Mouse (Mus musculus) stomach, postnatal 0 days (tissue): ENCODE measurements around the gene Elp4. TPM values are rescaled to one million over a fixed set of nuclear protein-coding genes. Genes with fewer than 3 reads are reported as not detected.
A peak's percentile ranks its signal among the peaks of the same experiment; 100 is the strongest.

Experiments
- ATAC-seq: fragments of 200-750 bp; cut with Nextera tagmentation; 2 replicates; pipeline ENCODE4 v1.8.0; 2017; ENCODE audit not compliant: low FRiP score, low TSS enrichment
- DNase-seq: peaks from one replicate; pipeline ENCODE4 v3.0.0-alpha.2; 2016; ENCODE audit warnings: low spot score
- H3K27ac ChIP-seq: fragments of 300-500 bp; sonication (generic); replicated peaks from 2 replicates; pipeline ENCODE4 v1.5.1; 2014; ENCODE audit warnings: mild to moderate bottlenecking, control low read depth
- H3K27me3 ChIP-seq: fragments of 300-500 bp; sonication (generic); 2 replicates; pipeline ENCODE4 v1.6.1; 2014; ENCODE audit warnings: low read length; ENCODE audit not compliant: control insufficient read depth, insufficient read depth
- H3K36me3 ChIP-seq: fragments of 300-500 bp; sonication (generic); 2 replicates; pipeline ENCODE4 v1.6.1; 2014; ENCODE audit warnings: low read length, mixed read lengths; ENCODE audit not compliant: control insufficient read depth, insufficient read depth
- H3K4me1 ChIP-seq: fragments of 300-500 bp; sonication (generic); replicated peaks from 2 replicates; pipeline ENCODE4 v1.6.1; 2014; ENCODE audit warnings: antibody characterized with exemption; ENCODE audit not compliant: control insufficient read depth, insufficient read depth
- H3K4me2 ChIP-seq: fragments of 300-500 bp; sonication (generic); replicated peaks from 2 replicates; pipeline ENCODE4 v1.6.1; 2014; ENCODE audit warnings: low read depth, mild to moderate bottlenecking, control low read depth, moderate library complexity
- H3K4me3 ChIP-seq: fragments of 300-500 bp; sonication (generic); 2 replicates; pipeline ENCODE4 v1.5.1; 2014; ENCODE audit warnings: low read depth, low read length, control low read depth
- H3K9ac ChIP-seq: fragments of 300-500 bp; sonication (generic); 2 replicates; pipeline ENCODE4 v1.6.1; 2014; ENCODE audit warnings: mild to moderate bottlenecking, low read length, control low read depth, mixed read lengths
- H3K9me3 ChIP-seq: fragments of 300-500 bp; sonication (generic); 2 replicates; pipeline ENCODE4 v1.6.1; 2016; ENCODE audit warnings: low read length; ENCODE audit not compliant: control insufficient read depth
- CTCF ChIP-seq: IDR thresholded peaks from 2 replicates; pipeline ENCODE4 v1.5.1; 2016; ENCODE audit warnings: antibody characterized with exemption, low read depth, mild to moderate bottlenecking, moderate library complexity
- EP300 ChIP-seq: optimal IDR thresholded peaks from 2 replicates; pipeline ENCODE3; 2016; ENCODE audit warnings: antibody characterized with exemption
- WGBS: fragments of 180-500 bp; shearing (Covaris S2); extraction: QIAGEN DNeasy Blood & Tissue Kit; methylation state at CpG from one replicate; pipeline ENCODE4 v1.1.7; 2014; 5-methylcytosine and 5-hydroxymethylcytosine counted together
- polyA plus RNA-seq: library from polyadenylated mRNA; unstranded; fragments of >200 nt; fragmentation: Nextera tagmentation; extraction: Ambion mirVana; gene quantifications from 2 replicates; pipeline ENCODE4 v1.2.1, GENCODE M21; 2015

The Elp4 gene
- polyA plus RNA-seq, 1 experiment from 2014 or later: 14.0 TPM

- no peak for TF ChIP-seq CTCF
- no peak for TF ChIP-seq EP300
- DNase-seq: no peak
- H3K4me2 ChIP-seq: peak overlapping the region; percentile 50
- no peak for ATAC-seq
- H3K9me3 ChIP-seq: no peaks in the 10 kb centered on the region
- H3K27ac ChIP-seq: no peak overlapping the region
- H3K9ac ChIP-seq: no peak overlapping the region
- 1% methylated on average over 11 of the region's 11 CpGs for WGBS
- H3K36me3 ChIP-seq: no peaks in the 10 kb centered on the region
- H3K27me3 ChIP-seq: peaks cover 32% of the 10 kb centered on the region
- H3K4me3 ChIP-seq: peak overlapping the region; percentile 32
- H3K4me1 ChIP-seq: peaks cover 2% of the 10 kb centered on the region; the same call in 1 of the 2 replicates
These were observed 228.7 kb downstream of the Elp4 start for GRCm38 (mm10) chr2:105675730-105676079.

- Histone ChIP-seq H3K4me1 (peaks cover 2% of the 10 kb centered on the region; the same call in 1 of the 2 replicates), H3K4me2 (peak overlapping the region; percentile 41), H3K9me3 (no peaks in the 10 kb centered on the region), H3K27ac (no peak overlapping the region), H3K4me3 (peak overlapping the region; percentile 32), H3K27me3 (peaks cover 30% of the 10 kb centered on the region), H3K9ac (no peak overlapping the region), H3K36me3 (no peaks in the 10 kb centered on the region)
- peak; percentile 74 for ATAC-seq
- WGBS: 3% methylated on average over 49 of the region's 49 CpGs
- peak; percentile 65 for DNase-seq
- TF ChIP-seq EP300 (no peak), CTCF (no peak)
These were observed 229.3 kb downstream of the Elp4 start for GRCm38 (mm10) chr2:105674875-105675729.

DNA sequence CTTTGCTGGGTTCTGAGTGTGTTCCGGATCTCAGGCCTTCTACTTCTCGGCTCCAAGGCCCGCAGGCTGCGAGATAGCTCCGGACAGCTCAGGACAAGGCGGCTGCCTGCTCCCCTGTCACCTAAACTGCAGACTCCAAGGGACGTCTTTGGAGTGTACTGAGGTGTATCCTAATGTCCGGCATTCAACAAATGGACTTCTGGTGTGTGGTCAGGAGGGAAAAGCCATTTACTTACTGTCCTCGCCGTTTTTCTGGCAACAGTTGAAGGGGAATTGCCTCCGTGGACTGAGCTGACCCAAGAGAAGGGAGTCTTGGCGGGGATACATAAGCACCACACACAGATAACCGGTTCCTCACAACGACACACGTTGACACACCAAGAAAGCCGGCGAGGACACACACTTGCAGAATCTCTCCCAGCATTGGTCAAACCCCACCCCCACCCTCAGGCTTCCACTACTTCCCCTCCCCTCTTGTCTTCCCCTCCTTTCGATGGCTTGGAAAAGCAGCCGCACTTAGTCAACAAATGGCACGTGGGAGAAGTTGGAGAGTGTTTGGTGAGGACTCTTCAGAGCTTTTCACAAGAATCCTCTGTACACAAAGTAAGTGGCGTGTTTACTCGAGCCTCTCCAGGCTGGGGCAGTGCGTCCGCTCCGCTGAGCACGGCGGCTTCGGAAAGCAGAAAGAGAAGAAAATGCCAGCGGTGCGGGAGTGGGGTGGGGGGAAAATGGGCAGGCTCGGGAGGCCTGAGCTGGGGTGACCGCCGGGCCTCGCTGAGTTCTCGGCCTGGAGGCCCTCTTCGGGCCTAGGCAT lies 230.1 kb downstream of the Elp4 start:
- 2% methylated on average over 34 of the region's 36 CpGs for WGBS
- H3K9ac ChIP-seq: no peak overlapping the region
- ATAC-seq (no peak), DNase-seq (no peak)
- H3K4me3 ChIP-seq: peak overlapping the region; percentile 32
- no peaks in the 10 kb centered on the region for H3K9me3 ChIP-seq
- H3K27ac ChIP-seq: no peak overlapping the region
- H3K27me3 ChIP-seq: peaks cover 34% of the 10 kb centered on the region
- TF ChIP-seq EP300: no peak
- H3K36me3 ChIP-seq: no peaks in the 10 kb centered on the region
- H3K4me1 ChIP-seq: peaks cover 2% of the 10 kb centered on the region; the same call in 1 of the 2 replicates
- H3K4me2 ChIP-seq: peak overlapping the region; percentile 41

GRCm38 (mm10) chr2:105673631-105674060 lies 230.7 kb downstream of the Elp4 start:
- peak overlapping the region; percentile 24 for H3K4me3 ChIP-seq
- H3K27ac ChIP-seq: no peak overlapping the region
- peak overlapping the region; percentile 32 for H3K4me2 ChIP-seq
- no peaks in the 10 kb centered on the region for H3K36me3 ChIP-seq
- no peak for DNase-seq
- H3K9ac ChIP-seq: no peak overlapping the region
- WGBS: 8% methylated on average over 10 of the region's 10 CpGs
- no peak for ATAC-seq
- H3K27me3 ChIP-seq: peaks cover 39% of the 10 kb centered on the region
- H3K9me3 ChIP-seq: no peaks in the 10 kb centered on the region
- no peak for TF ChIP-seq EP300
- no peak for TF ChIP-seq CTCF
- peaks cover 2% of the 10 kb centered on the region; the same call in 1 of the 2 replicates for H3K4me1 ChIP-seq

DNA sequence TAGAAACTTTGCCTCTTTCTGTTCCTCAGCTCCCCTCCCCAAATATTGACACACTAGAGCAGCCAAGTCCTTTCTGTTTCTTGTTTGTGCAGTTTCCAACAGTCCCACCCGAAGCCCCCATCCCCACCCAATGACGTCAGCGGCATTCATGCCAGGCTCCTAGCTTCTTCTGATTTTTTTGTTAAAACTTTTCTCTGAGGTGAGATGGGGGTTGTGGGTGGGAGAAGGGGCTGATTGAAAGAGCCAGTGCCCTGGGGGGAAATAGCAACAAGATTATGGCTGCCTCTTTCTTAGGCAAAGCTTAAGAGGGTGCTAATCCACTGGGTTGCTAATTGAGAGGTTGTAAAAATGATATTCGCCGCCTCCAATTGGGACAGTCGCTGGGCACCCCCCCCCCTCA lies 231.3 kb downstream of the Elp4 start:
- Histone ChIP-seq H3K27me3 (peaks cover 43% of the 10 kb centered on the region), H3K4me2 (no peak overlapping the region), H3K36me3 (no peaks in the 10 kb centered on the region), H3K27ac (no peak overlapping the region), H3K9ac (no peak overlapping the region), H3K9me3 (no peaks in the 10 kb centered on the region), H3K4me3 (no peak overlapping the region), H3K4me1 (peaks cover 2% of the 10 kb centered on the region; the same call in 1 of the 2 replicates)
- DNase-seq: no peak
- 5% methylated on average over 6 of the region's 6 CpGs for WGBS
- no peak for ATAC-seq
- TF ChIP-seq EP300 (no peak), CTCF (no peak)

DNA sequence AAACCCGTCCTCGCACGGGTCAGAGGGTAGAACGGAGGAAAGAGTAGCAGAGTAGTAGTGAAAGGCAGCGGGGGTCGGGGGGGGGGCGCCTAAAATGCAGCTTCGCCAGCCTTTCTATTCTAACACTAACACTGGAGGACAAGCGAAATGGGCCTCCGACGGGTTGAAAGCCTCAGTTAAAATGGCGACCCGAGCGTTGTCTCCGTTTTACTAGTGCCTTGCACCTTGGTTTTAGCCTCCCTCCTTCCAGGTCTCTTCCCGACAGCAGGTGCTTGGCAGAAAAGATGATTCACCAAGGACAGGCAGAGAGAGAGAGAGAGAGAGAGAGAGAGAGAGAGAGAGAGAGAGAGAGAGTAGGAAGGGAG lies 231.8 kb downstream of the Elp4 start:
- 2% methylated on average over 16 of the region's 16 CpGs for WGBS

More for the DNA sequence above, 231.8 kb downstream of the Elp4 start:
- no peak overlapping the region for H3K4me3 ChIP-seq
- H3K27me3 ChIP-seq: peaks cover 39% of the 10 kb centered on the region
- H3K36me3 ChIP-seq: no peaks in the 10 kb centered on the region
- DNase-seq: no peak
- no peak for TF ChIP-seq EP300
- no peak for TF ChIP-seq CTCF
- no peak for ATAC-seq
- H3K9ac ChIP-seq: no peak overlapping the region
- H3K27ac ChIP-seq: no peak overlapping the region
- H3K4me2 ChIP-seq: no peak overlapping the region
- peaks cover 2% of the 10 kb centered on the region; the same call in 1 of the 2 replicates for H3K4me1 ChIP-seq
- no peaks in the 10 kb centered on the region for H3K9me3 ChIP-seq
